Mouse (Mus musculus): ENCODE results near the gene Srp72. TPM values are rescaled to one million over a fixed set of nuclear protein-coding genes. Genes with fewer than 3 reads are reported as not detected.

The Srp72 gene
- total and polyA plus RNA-seq, 2 experiments from 2014 or later: 79.7 to 92.1 TPM

- Histone ChIP-seq H3K9ac (no peak overlapping the region), H3K9me3 (ENCODE audit: low read length) (no peaks in the 10 kb centered on the region), H3K27ac (ENCODE audit: low read depth, low read length) (no peak overlapping the region), H3K4me2 (ENCODE audit: low read depth) (no peak overlapping the region), H3K27me3 (ENCODE audit: insufficient read depth, low read length) (no peaks in the 10 kb centered on the region), H3K4me3 (ENCODE audit: low read depth, low read length) (no peak overlapping the region), H3K4me1 (ENCODE audit: insufficient read depth) (no peaks in the 10 kb centered on the region), H3K36me3 (ENCODE audit: insufficient read depth) (no peaks in the 10 kb centered on the region)
- TF ChIP-seq CTCF (IDR thresholded peaks at IDR 0.05; ENCODE audit: low read depth): no peak
- ATAC-seq (no peak), DNase-seq (no peak)
- 75% methylated on average over 5 of the region's 5 CpGs for WGBS
Observed at GRCm38 (mm10) chr5:77044362-77044761, 69.9 kb downstream of the Srp72 start.

Other genes starting within 250 kb of the Srp72 start
- 16.1 and 18.8 TPM in 2 replicates for gene Aasdh, start 69.2 kb upstream of the Srp72 start, total RNA-seq (2014; rRNA removed)
- 6.7 and 13.3 TPM in 2 replicates for gene Aasdh, start 69.2 kb upstream of the Srp72 start, polyA plus RNA-seq (2015; fragmentation: Nextera tagmentation; extraction: Ambion mirVana)
- 142 and 150 TPM in 2 replicates for gene Paics, start 23.4 kb upstream of the Srp72 start, total RNA-seq (2014; rRNA removed)
- 147 and 152 TPM in 2 replicates for gene Paics, start 23.4 kb upstream of the Srp72 start, polyA plus RNA-seq (2015; fragmentation: Nextera tagmentation; extraction: Ambion mirVana)
- gene Ppat, start 23.1 kb upstream of the Srp72 start, total RNA-seq (2014; rRNA removed): 15.3 and 16.1 TPM in 2 replicates
- gene Ppat, start 23.1 kb upstream of the Srp72 start, polyA plus RNA-seq (2015; fragmentation: Nextera tagmentation; extraction: Ambion mirVana): 10.5 and 11.2 TPM in 2 replicates
- gene Arl9, start 29.4 kb downstream of the Srp72 start, total RNA-seq (2014; rRNA removed): not detected in 2 replicates
- not detected in 2 replicates for gene Arl9, start 29.4 kb downstream of the Srp72 start, polyA plus RNA-seq (2015; fragmentation: Nextera tagmentation; extraction: Ambion mirVana)
- gene Thegl, start 41.3 kb downstream of the Srp72 start, total RNA-seq (2014; rRNA removed): 0.77 and 0.86 TPM in 2 replicates
- 1.5 and 1.6 TPM in 2 replicates for gene Thegl, start 41.3 kb downstream of the Srp72 start, polyA plus RNA-seq (2015; fragmentation: Nextera tagmentation; extraction: Ambion mirVana)
- gene Hopx, start 140.4 kb downstream of the Srp72 start, total RNA-seq (2014; rRNA removed): 26.1 and 28.1 TPM in 2 replicates
- gene Hopx, start 140.4 kb downstream of the Srp72 start, polyA plus RNA-seq (2015; fragmentation: Nextera tagmentation; extraction: Ambion mirVana): 2.7 and 2.8 TPM in 2 replicates
- gene Spink2, start 236.8 kb downstream of the Srp72 start, total RNA-seq (2014; rRNA removed): not detected in 2 replicates
- gene Spink2, start 236.8 kb downstream of the Srp72 start, polyA plus RNA-seq (2015; fragmentation: Nextera tagmentation; extraction: Ambion mirVana): 0.88 and 2.0 TPM in 2 replicates

Data from forebrain, postnatal 0 days (tissue).